Mouse (Mus musculus): ENCODE results near the gene Stip1.

DNA sequence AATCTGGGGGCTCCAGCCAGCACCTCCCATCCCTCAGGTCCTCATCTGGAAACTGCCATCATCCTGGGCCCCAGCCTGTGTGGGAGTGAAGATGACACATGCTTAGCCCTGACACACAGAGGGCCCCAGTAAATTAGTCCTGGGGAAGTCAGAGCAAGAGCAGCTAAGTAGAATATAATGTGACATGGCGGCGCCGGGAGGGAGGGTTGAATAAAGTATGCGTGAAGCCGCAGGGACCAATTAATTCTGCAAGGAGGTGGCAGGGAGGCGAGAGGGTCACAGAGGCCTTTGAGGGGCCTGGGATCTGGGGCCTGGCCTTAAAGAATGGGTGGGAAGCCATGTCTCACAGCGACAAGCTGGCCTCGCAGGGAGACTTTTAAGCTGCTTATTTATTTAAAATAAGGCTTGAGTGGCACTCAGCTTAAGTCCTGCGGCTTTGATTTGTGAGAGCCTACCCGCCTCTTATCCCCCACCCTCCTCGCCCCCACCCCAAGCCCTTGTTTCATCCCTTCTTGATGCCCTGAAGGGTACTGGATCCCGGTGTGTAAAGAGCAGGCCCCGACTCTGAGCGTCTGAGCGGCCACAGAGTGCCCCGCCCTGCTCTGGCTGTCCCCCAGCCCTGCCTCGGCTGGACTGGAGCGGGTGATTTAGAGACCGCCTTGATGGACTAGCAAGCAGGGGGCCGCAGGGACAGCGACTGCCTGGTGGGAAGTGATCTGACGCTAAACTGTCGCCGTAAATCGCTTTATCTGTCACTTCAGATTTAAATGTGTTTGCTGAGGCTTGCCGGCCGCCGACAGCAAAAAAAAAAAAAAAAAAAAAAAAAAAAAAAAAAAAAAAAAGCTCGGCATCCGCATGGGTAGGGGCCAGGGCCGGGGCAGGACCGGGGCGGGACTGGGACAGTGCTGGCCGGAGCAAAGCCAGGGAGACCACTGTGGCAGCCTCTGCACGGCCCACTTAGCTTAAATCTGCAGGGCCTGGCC, 30.3 kb upstream of the Stip1 start:
- TF ChIP-seq RCOR1 (conservative IDR thresholded peaks at IDR 0.05; ENCODE audit: low read depth, low read length), result no peak
- TF ChIP-seq POLR2A (IDR thresholded peaks at IDR 0.05; ENCODE audit: low read depth, low read length), result no peak
- no peak for TF ChIP-seq CTCF (conservative IDR thresholded peaks at IDR 0.05 in 1 of 2, IDR thresholded peaks at IDR 0.05 in 1 of 2; ENCODE audit: low read depth in 2 of 2, low read length in 2 of 2)
- TF ChIP-seq ELF1 (IDR thresholded peaks at IDR 0.05; ENCODE audit: low read depth, low read length), result no peak
- no peak for TF ChIP-seq ZC3H11A (IDR thresholded peaks at IDR 0.05; ENCODE audit: low read depth, low read length)
- TF ChIP-seq MYC (IDR thresholded peaks at IDR 0.05; ENCODE audit: low read depth, low read length), result no peak
- no peak for TF ChIP-seq MAZ (IDR thresholded peaks at IDR 0.05; ENCODE audit: low read depth, low read length)
- no peak for TF ChIP-seq SMC3 (IDR thresholded peaks at IDR 0.05; ENCODE audit: low read depth, low read length)
- no peak for TF ChIP-seq TCF12 (IDR thresholded peaks at IDR 0.05; ENCODE audit: low read depth, low read length)
- no peak for TF ChIP-seq MAX (IDR thresholded peaks at IDR 0.05; ENCODE audit: low read length)
